Mouse (Mus musculus): Measurements from ENCODE around the gene Cit. TPM values are rescaled to one million over a fixed set of nuclear protein-coding genes. Genes with fewer than 3 reads are reported as not detected.
A peak's percentile ranks its signal among the peaks of the same experiment; 100 is the strongest.

The Cit gene
- total and polyA plus RNA-seq, 3 experiments, result 0.73 to 0.97 (median 0.74) TPM

DNA sequence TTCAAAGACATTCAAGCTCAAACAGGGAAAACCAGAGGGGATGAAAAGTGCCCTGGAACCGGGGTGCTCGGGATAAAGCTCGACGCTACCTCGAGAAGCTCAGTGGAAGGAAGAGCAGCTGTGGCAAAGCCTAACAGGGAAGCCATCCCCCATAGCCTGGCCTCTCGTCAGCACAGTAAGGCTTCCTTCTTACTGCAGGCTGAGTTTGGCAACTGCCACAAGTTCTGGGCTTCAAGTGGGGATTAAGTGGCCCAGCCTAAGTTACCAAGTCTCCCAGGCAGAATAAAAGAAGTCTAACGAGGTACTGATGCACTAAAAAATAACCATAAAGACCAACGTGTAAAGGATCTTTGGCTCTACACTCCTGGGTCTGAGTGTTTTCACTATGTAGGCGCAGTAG lies 173.1 kb downstream of the Cit start:
- Histone ChIP-seq H3K9ac (ENCODE audit: low read depth, low read length) (no peak overlapping the region), H3K79me2 (replicated peaks; ENCODE audit: control insufficient read depth, insufficient read depth, low read length) (no peaks in the 10 kb centered on the region), H3K4me3 (no peak overlapping the region), H3K36me3 (ENCODE audit: control insufficient read depth, insufficient read depth, low read length) (peaks cover 10% of the 10 kb centered on the region), H3K4me1 (ENCODE audit: control insufficient read depth, insufficient read depth, low read length) (peaks cover 15% of the 10 kb centered on the region), H3K27ac (peak overlapping the region; percentile 78), H3K27me3 (ENCODE audit: control insufficient read depth, insufficient read depth, low read length) (no peaks in the 10 kb centered on the region)
- no peak for TF ChIP-seq POLR2A (IDR thresholded peaks at IDR 0.05; ENCODE audit: insufficient read depth, low read depth, low read length)
- TF ChIP-seq EP300 (IDR thresholded peaks at IDR 0.05; ENCODE audit: insufficient read depth, low read depth, low read length), result no peak
- TF ChIP-seq CTCF (IDR thresholded peaks at IDR 0.05), result no peak
- DNase-seq, result no peak
- 83% methylated on average over 9 of the region's 9 CpGs for WGBS
- intact Hi-C loops (cut with DNase I), result no loop called here

DNA sequence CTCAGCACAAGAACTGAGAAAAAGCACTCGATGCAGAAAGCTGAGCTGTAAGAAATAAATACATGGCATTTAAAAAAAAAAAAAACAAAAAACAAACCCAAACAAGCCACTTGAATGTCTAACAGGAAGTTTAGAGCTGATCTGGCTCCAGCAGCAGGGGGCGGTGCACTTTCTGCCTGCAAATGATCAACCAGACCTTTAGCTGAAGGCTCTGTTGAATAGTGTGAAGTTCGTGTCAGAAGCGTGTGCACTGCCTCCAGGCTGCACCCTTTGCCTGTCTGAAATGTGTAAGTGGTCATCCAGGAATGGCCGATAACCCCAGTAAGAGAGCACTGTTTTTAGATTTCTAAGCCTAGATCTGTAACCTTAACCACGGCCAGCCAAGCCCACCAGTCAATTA lies 173.7 kb downstream of the Cit start:
- H3K4me3 ChIP-seq, result no peak overlapping the region
- WGBS, result 35% methylated on average over 6 of the region's 6 CpGs
- intact Hi-C loops (cut with DNase I), result no loop called here
- H3K27ac ChIP-seq, result peak overlapping the region; percentile 78
- no peak overlapping the region for H3K9ac ChIP-seq (ENCODE audit: low read depth, low read length)
- no peak for DNase-seq
- H3K79me2 ChIP-seq (replicated peaks; ENCODE audit: control insufficient read depth, insufficient read depth, low read length), result no peaks in the 10 kb centered on the region
- TF ChIP-seq CTCF (IDR thresholded peaks at IDR 0.05) (peak; percentile 55), EP300 (IDR thresholded peaks at IDR 0.05; ENCODE audit: insufficient read depth, low read depth, low read length) (no peak)
- H3K4me1 ChIP-seq (ENCODE audit: control insufficient read depth, insufficient read depth, low read length), result peaks cover 15% of the 10 kb centered on the region
- peaks cover 10% of the 10 kb centered on the region for H3K36me3 ChIP-seq (ENCODE audit: control insufficient read depth, insufficient read depth, low read length)
- H3K27me3 ChIP-seq (ENCODE audit: control insufficient read depth, insufficient read depth, low read length), result no peaks in the 10 kb centered on the region

DNA sequence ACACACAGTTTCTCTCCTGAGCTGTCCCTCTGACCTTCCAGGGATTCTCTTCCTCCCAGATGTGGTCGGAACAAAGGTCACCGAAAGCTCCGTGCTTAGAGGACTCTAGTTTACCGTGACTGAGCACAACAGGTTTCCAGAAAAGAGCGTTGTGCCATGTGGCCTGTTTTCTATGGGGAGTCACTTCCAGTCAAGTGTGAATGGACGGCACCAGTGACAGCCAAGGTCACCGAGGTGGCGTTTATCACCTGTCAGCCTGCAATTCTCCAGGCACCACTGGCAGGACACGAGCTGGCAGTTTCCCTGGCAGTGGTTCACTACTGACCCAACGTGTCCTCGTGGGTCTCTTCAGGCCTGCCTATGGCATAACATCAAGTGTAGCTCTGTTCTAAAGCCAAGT lies 174.3 kb downstream of the Cit start:
- peak; percentile 62 to 84 for DNase-seq
- WGBS, result 21% methylated on average over 11 of the region's 11 CpGs
- TF ChIP-seq CTCF (IDR thresholded peaks at IDR 0.05) (no peak), EP300 (IDR thresholded peaks at IDR 0.05; ENCODE audit: insufficient read depth, low read depth, low read length) (peak; percentile 99)
- no peak overlapping the region for H3K4me3 ChIP-seq
- H3K9ac ChIP-seq (ENCODE audit: low read depth, low read length), result no peak overlapping the region
- no peaks in the 10 kb centered on the region for H3K79me2 ChIP-seq (replicated peaks; ENCODE audit: control insufficient read depth, insufficient read depth, low read length)
- intact Hi-C loops (cut with DNase I), result no loop called here
- H3K27ac ChIP-seq, result peak overlapping the region; percentile 78
- H3K4me1 ChIP-seq (ENCODE audit: control insufficient read depth, insufficient read depth, low read length), result peaks cover 15% of the 10 kb centered on the region
- H3K27me3 ChIP-seq (ENCODE audit: control insufficient read depth, insufficient read depth, low read length), result no peaks in the 10 kb centered on the region
- peaks cover 10% of the 10 kb centered on the region for H3K36me3 ChIP-seq (ENCODE audit: control insufficient read depth, insufficient read depth, low read length)

DNA sequence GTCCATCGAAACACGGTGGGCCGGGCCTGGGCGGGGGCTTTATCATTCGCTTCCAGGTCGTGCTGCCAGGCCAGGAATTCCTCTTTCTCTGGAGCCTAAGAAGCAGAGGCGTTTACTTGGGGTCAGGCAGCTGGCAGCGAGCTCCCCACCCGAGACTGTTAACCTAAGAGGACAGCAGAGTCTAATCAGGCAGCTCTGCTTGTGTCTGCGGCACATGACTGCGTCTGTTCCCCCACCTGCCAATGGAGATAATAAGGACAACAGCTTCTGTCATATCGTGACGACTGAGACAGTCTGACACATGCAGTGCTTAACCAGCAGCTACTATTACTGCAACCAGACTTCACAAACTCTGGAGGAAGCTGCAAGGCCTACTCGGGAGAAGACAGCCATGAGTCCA lies 176.5 kb downstream of the Cit start:
- H3K27ac ChIP-seq, result peak overlapping the region; percentile 94
- peaks cover 10% of the 10 kb centered on the region for H3K36me3 ChIP-seq (ENCODE audit: control insufficient read depth, insufficient read depth, low read length)
- peaks cover 15% of the 10 kb centered on the region for H3K4me1 ChIP-seq (ENCODE audit: control insufficient read depth, insufficient read depth, low read length)

DNA sequence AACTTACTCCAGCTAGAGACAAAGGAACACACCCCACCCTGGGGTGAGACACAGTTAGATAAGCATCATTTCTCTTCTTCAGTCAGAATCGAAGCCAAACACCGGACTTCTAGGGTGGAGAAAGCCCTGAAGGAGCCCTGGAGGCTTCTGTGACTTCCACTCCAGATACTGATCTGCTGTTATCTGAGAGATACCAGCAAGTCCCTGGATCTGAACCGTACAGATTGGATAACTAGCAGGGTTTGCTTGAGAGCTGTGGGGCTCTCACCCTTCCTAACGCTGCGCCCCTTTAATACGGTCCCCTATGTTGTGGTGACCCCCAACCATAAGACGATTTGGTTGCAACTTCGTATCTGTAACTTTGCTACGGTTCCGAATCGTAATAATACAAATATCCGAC lies 177.1 kb downstream of the Cit start:
- peak overlapping the region; percentile 94 for H3K27ac ChIP-seq
- intact Hi-C loops (cut with DNase I), result loop anchor here (10.0 kb wide), 1 partner anchor 367 kb away; no protein-coding TSS in a partner anchor
- peaks cover 15% of the 10 kb centered on the region for H3K4me1 ChIP-seq (ENCODE audit: control insufficient read depth, insufficient read depth, low read length)
- H3K27me3 ChIP-seq (ENCODE audit: control insufficient read depth, insufficient read depth, low read length), result no peaks in the 10 kb centered on the region
- WGBS, result 78% methylated on average over 12 of the region's 12 CpGs
- TF ChIP-seq POLR2A (IDR thresholded peaks at IDR 0.05; ENCODE audit: insufficient read depth, low read depth, low read length), result no peak
- no peak overlapping the region for H3K9ac ChIP-seq (ENCODE audit: low read depth, low read length)
- no peak for DNase-seq
- peak overlapping the region; percentile 20 for H3K4me3 ChIP-seq
- H3K79me2 ChIP-seq (replicated peaks; ENCODE audit: control insufficient read depth, insufficient read depth, low read length), result no peaks in the 10 kb centered on the region
- H3K36me3 ChIP-seq (ENCODE audit: control insufficient read depth, insufficient read depth, low read length), result peaks cover 10% of the 10 kb centered on the region

More for the DNA sequence above, 176.5 kb downstream of the Cit start:
- Histone ChIP-seq H3K27me3 (ENCODE audit: control insufficient read depth, insufficient read depth, low read length) (no peaks in the 10 kb centered on the region), H3K79me2 (replicated peaks; ENCODE audit: control insufficient read depth, insufficient read depth, low read length) (no peaks in the 10 kb centered on the region), H3K4me3 (no peak overlapping the region), H3K9ac (ENCODE audit: low read depth, low read length) (no peak overlapping the region)
- intact Hi-C loops (cut with DNase I), result loop anchor here (10.0 kb wide), 1 partner anchor 367 kb away; no protein-coding TSS in a partner anchor
- 51% methylated on average over 14 of the region's 14 CpGs for WGBS
- TF ChIP-seq POLR2A (IDR thresholded peaks at IDR 0.05; ENCODE audit: insufficient read depth, low read depth, low read length) (no peak), EP300 (IDR thresholded peaks at IDR 0.05; ENCODE audit: insufficient read depth, low read depth, low read length) (peak; percentile 53; the same call in 1 of the 2 replicates)
- peak in 1 of 2 experiments; percentile 47 for DNase-seq

DNA sequence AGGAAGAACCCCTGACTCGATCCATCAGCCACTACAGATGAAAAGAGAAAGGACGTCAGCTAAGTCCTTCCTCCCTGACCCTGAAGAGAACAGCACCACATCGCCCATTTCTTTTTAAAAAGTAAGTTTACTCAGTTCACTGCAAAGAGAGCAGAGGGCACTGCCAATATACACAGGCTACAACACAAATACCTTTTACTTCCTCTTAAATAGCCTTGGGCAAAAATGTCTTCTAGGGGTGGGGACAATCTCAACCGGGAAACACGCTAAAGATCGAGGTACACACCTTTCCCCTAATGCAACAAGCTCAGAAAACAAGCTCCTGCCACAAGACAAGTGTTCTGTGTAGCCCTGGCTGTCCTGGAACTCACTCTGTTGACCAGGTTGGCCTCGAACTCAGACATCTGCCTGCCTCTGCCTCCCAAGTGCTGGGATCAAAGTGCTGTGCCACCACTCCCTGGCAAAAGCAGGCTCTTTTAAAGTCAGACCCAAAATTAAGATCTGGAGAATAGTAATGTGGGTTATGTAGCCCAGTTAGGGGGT lies 177.7 kb downstream of the Cit start:
- Histone ChIP-seq H3K27ac (peak overlapping the region; percentile 94), H3K9ac (ENCODE audit: low read depth, low read length) (no peak overlapping the region)

More for the DNA sequence above, 177.7 kb downstream of the Cit start:
- intact Hi-C loops (cut with DNase I), result loop anchor here (10.0 kb wide), 1 partner anchor 368 kb away; no protein-coding TSS in a partner anchor
- Histone ChIP-seq H3K79me2 (replicated peaks; ENCODE audit: control insufficient read depth, insufficient read depth, low read length) (no peaks in the 10 kb centered on the region), H3K27me3 (ENCODE audit: control insufficient read depth, insufficient read depth, low read length) (no peaks in the 10 kb centered on the region), H3K4me1 (ENCODE audit: control insufficient read depth, insufficient read depth, low read length) (peaks cover 15% of the 10 kb centered on the region), H3K36me3 (ENCODE audit: control insufficient read depth, insufficient read depth, low read length) (peaks cover 10% of the 10 kb centered on the region), H3K4me3 (peak overlapping the region; percentile 82)
- WGBS, result 62% methylated on average over 7 of the region's 7 CpGs
- no peak for DNase-seq
- TF ChIP-seq POLR2A (IDR thresholded peaks at IDR 0.05; ENCODE audit: insufficient read depth, low read depth, low read length) (no peak), CTCF (IDR thresholded peaks at IDR 0.05) (no peak), EP300 (IDR thresholded peaks at IDR 0.05; ENCODE audit: insufficient read depth, low read depth, low read length) (no peak)

Measured in heart, adult 2 months (tissue).